Mouse (Mus musculus): ENCODE data around the gene Depdc1b. TPM values are rescaled to one million over a fixed set of nuclear protein-coding genes. Genes with fewer than 3 reads are reported as not detected.
A peak's percentile ranks its signal among the peaks of the same experiment; 100 is the strongest.

The Depdc1b gene
- polyA plus RNA-seq, 1 experiment, result 7.8 TPM

GRCm38 (mm10) chr13:108325871-108326270 is 9.7 kb downstream of the Depdc1b start:
- Histone ChIP-seq H3ac (ENCODE audit: control insufficient read depth, insufficient read length, low read depth) (no peak overlapping the region), H3K79me3 (ENCODE audit: low read depth) (peaks cover 6% of the 10 kb centered on the region), H3K79me2 (ENCODE audit: control insufficient read depth, insufficient read depth) (peaks cover 17% of the 10 kb centered on the region), H3K27me3 (ENCODE audit: control insufficient read depth, insufficient read depth, insufficient read length) (no peaks in the 10 kb centered on the region), H3K4me3 (ENCODE audit: insufficient read depth, poor library complexity, severe bottlenecking) (no peak overlapping the region), H3K36me3 (ENCODE audit: control insufficient read depth, insufficient read depth) (peaks cover 35% of the 10 kb centered on the region)
- no peak for TF ChIP-seq MAX (IDR thresholded peaks at IDR 0.05)
- TF ChIP-seq CEBPB (IDR thresholded peaks at IDR 0.05; ENCODE audit: low read depth), result no peak
- no peak for TF ChIP-seq CTCF (IDR thresholded peaks at IDR 0.05; ENCODE audit: control insufficient read depth, insufficient read depth, insufficient read length)
- TF ChIP-seq USF1 (IDR thresholded peaks at IDR 0.05; ENCODE audit: low read depth), result no peak
- no peak for TF ChIP-seq MYOD1 (IDR thresholded peaks at IDR 0.05; ENCODE audit: control insufficient read depth, insufficient read length, low read depth)
- TF ChIP-seq FOSL1 (IDR thresholded peaks at IDR 0.05; ENCODE audit: insufficient read depth, low read length, poor library complexity, severe bottlenecking), result no peak
- no peak for TF ChIP-seq MYOG (IDR thresholded peaks at IDR 0.05; ENCODE audit: control insufficient read depth, extremely low read depth, insufficient read length)

- TF ChIP-seq FOSL1 (IDR thresholded peaks at IDR 0.05; ENCODE audit: insufficient read depth, low read length, poor library complexity, severe bottlenecking) (no peak), CEBPB (IDR thresholded peaks at IDR 0.05; ENCODE audit: low read depth) (no peak), MAX (IDR thresholded peaks at IDR 0.05) (no peak)
Measured at GRCm38 (mm10) chr13:108326351-108326750, 10.2 kb downstream of the Depdc1b start.

GRCm38 (mm10) chr13:108327047-108327446 is 10.9 kb downstream of the Depdc1b start:
- Histone ChIP-seq H3K79me3 (ENCODE audit: low read depth) (peaks cover 7% of the 10 kb centered on the region), H3K36me3 (ENCODE audit: control insufficient read depth, insufficient read depth) (peaks cover 40% of the 10 kb centered on the region), H3ac (ENCODE audit: control insufficient read depth, insufficient read length, low read depth) (no peak overlapping the region), H3K4me3 (ENCODE audit: insufficient read depth, poor library complexity, severe bottlenecking) (no peak overlapping the region), H3K79me2 (ENCODE audit: control insufficient read depth, insufficient read depth) (peaks cover 7% of the 10 kb centered on the region), H3K27me3 (ENCODE audit: control insufficient read depth, insufficient read depth, insufficient read length) (no peaks in the 10 kb centered on the region)
- no peak for TF ChIP-seq USF1 (IDR thresholded peaks at IDR 0.05; ENCODE audit: low read depth)
- no peak for TF ChIP-seq MYOD1 (IDR thresholded peaks at IDR 0.05; ENCODE audit: control insufficient read depth, insufficient read length, low read depth)
- TF ChIP-seq MYOG (IDR thresholded peaks at IDR 0.05; ENCODE audit: control insufficient read depth, extremely low read depth, insufficient read length), result no peak
- TF ChIP-seq MAX (IDR thresholded peaks at IDR 0.05), result no peak
- TF ChIP-seq CTCF (IDR thresholded peaks at IDR 0.05; ENCODE audit: control insufficient read depth, insufficient read depth, insufficient read length), result no peak
- TF ChIP-seq FOSL1 (IDR thresholded peaks at IDR 0.05; ENCODE audit: insufficient read depth, low read length, poor library complexity, severe bottlenecking), result no peak

More at GRCm38 (mm10) chr13:108326351-108326750, 10.2 kb downstream of the Depdc1b start:
- Histone ChIP-seq H3K79me3 (ENCODE audit: low read depth) (peaks cover 6% of the 10 kb centered on the region), H3K4me3 (ENCODE audit: insufficient read depth, poor library complexity, severe bottlenecking) (no peak overlapping the region), H3ac (ENCODE audit: control insufficient read depth, insufficient read length, low read depth) (no peak overlapping the region), H3K36me3 (ENCODE audit: control insufficient read depth, insufficient read depth) (peaks cover 35% of the 10 kb centered on the region), H3K27me3 (ENCODE audit: control insufficient read depth, insufficient read depth, insufficient read length) (no peaks in the 10 kb centered on the region), H3K79me2 (ENCODE audit: control insufficient read depth, insufficient read depth) (peaks cover 12% of the 10 kb centered on the region)

- H3ac ChIP-seq (ENCODE audit: control insufficient read depth, insufficient read length, low read depth), result no peak overlapping the region
- peaks cover 7% of the 10 kb centered on the region for H3K79me3 ChIP-seq (ENCODE audit: low read depth)
- H3K36me3 ChIP-seq (ENCODE audit: control insufficient read depth, insufficient read depth), result peaks cover 43% of the 10 kb centered on the region
- no peaks in the 10 kb centered on the region for H3K27me3 ChIP-seq (ENCODE audit: control insufficient read depth, insufficient read depth, insufficient read length)
- TF ChIP-seq MYOG (IDR thresholded peaks at IDR 0.05; ENCODE audit: control insufficient read depth, extremely low read depth, insufficient read length) (no peak), USF1 (IDR thresholded peaks at IDR 0.05; ENCODE audit: low read depth) (no peak), CTCF (IDR thresholded peaks at IDR 0.05; ENCODE audit: control insufficient read depth, insufficient read depth, insufficient read length) (no peak), MAX (IDR thresholded peaks at IDR 0.05) (no peak), FOSL1 (IDR thresholded peaks at IDR 0.05; ENCODE audit: insufficient read depth, low read length, poor library complexity, severe bottlenecking) (no peak)
- no peaks in the 10 kb centered on the region for H3K79me2 ChIP-seq (ENCODE audit: control insufficient read depth, insufficient read depth)
- H3K4me3 ChIP-seq (ENCODE audit: insufficient read depth, poor library complexity, severe bottlenecking), result no peak overlapping the region
Measured at GRCm38 (mm10) chr13:108328406-108329180, 12.5 kb downstream of the Depdc1b start.

- no peak overlapping the region for H3K4me3 ChIP-seq (ENCODE audit: insufficient read depth, poor library complexity, severe bottlenecking)
- H3K27me3 ChIP-seq (ENCODE audit: control insufficient read depth, insufficient read depth, insufficient read length), result no peaks in the 10 kb centered on the region
- TF ChIP-seq FOSL1 (IDR thresholded peaks at IDR 0.05; ENCODE audit: insufficient read depth, low read length, poor library complexity, severe bottlenecking) (no peak), CEBPB (IDR thresholded peaks at IDR 0.05; ENCODE audit: low read depth) (peak; percentile 61)
- peaks cover 34% of the 10 kb centered on the region for H3K36me3 ChIP-seq (ENCODE audit: control insufficient read depth, insufficient read depth)
- no peak overlapping the region for H3ac ChIP-seq (ENCODE audit: control insufficient read depth, insufficient read length, low read depth)
- H3K79me2 ChIP-seq (ENCODE audit: control insufficient read depth, insufficient read depth), result no peaks in the 10 kb centered on the region
- peaks cover 7% of the 10 kb centered on the region for H3K79me3 ChIP-seq (ENCODE audit: low read depth)
Measured at GRCm38 (mm10) chr13:108329693-108330092, 13.6 kb downstream of the Depdc1b start.

GRCm38 (mm10) chr13:108335257-108336003 is 19.3 kb downstream of the Depdc1b start:
- H3K79me3 ChIP-seq (ENCODE audit: low read depth), result peaks cover 11% of the 10 kb centered on the region
- H3ac ChIP-seq (ENCODE audit: control insufficient read depth, insufficient read length, low read depth), result no peak overlapping the region
- TF ChIP-seq USF1 (IDR thresholded peaks at IDR 0.05; ENCODE audit: low read depth) (no peak), MYOD1 (IDR thresholded peaks at IDR 0.05; ENCODE audit: control insufficient read depth, insufficient read length, low read depth) (no peak), FOSL1 (IDR thresholded peaks at IDR 0.05; ENCODE audit: insufficient read depth, low read length, poor library complexity, severe bottlenecking) (no peak), MAX (IDR thresholded peaks at IDR 0.05) (no peak), CEBPB (IDR thresholded peaks at IDR 0.05; ENCODE audit: low read depth) (no peak), MYOG (IDR thresholded peaks at IDR 0.05; ENCODE audit: control insufficient read depth, extremely low read depth, insufficient read length) (no peak), CTCF (IDR thresholded peaks at IDR 0.05; ENCODE audit: control insufficient read depth, insufficient read depth, insufficient read length) (no peak)
- no peaks in the 10 kb centered on the region for H3K27me3 ChIP-seq (ENCODE audit: control insufficient read depth, insufficient read depth, insufficient read length)
- peaks cover 15% of the 10 kb centered on the region for H3K79me2 ChIP-seq (ENCODE audit: control insufficient read depth, insufficient read depth)
- H3K4me3 ChIP-seq (ENCODE audit: insufficient read depth, poor library complexity, severe bottlenecking), result no peak overlapping the region
- H3K36me3 ChIP-seq (ENCODE audit: control insufficient read depth, insufficient read depth), result peaks cover 15% of the 10 kb centered on the region
